ENCODE assay signal across 10 mouse cellular contexts in genomic region chr3:98428928-98429525, GRCm38 (mm10). TPM values are rescaled to one million over a fixed set of nuclear protein-coding genes. Genes with fewer than 3 reads are reported as not detected.
DNase-seq lines count a peak whose midpoint lies in the region; ATAC-seq lines count a peak whose summit lies in the region.
"Had no signal": no experiment of that assay in that cellular context is flagged by ENCODE, and none has a peak within 500 bp of the region (broad histone marks: within the 10 kb centered on the region; RNA-seq: fewer than 3 reads in every experiment).

No protein-coding gene starts in this region.

- no peak overlapping the region for H3K27ac ChIP-seq in midbrain, embryonic 11.5 days (ENCODE audit: low read depth, low read length)
- H3K27ac ChIP-seq in midbrain, embryonic 10.5 days (replicated peaks): no peak overlapping the region
- no peak overlapping the region for H3K27ac ChIP-seq in intestine, embryonic 15.5 days
- H3K27ac ChIP-seq in neural tube, embryonic 15.5 days (replicated peaks): no peak overlapping the region

- no peaks in the 10 kb centered on the region for H3K36me3 ChIP-seq in midbrain, embryonic 11.5 days (ENCODE audit: control insufficient read depth, insufficient read depth, low read length)
- H3K36me3 ChIP-seq in midbrain, embryonic 10.5 days: peaks cover 6% of the 10 kb centered on the region
- no peaks in the 10 kb centered on the region for H3K36me3 ChIP-seq in intestine, embryonic 15.5 days
- peaks cover 7% of the 10 kb centered on the region for H3K36me3 ChIP-seq in neural tube, embryonic 15.5 days

- DNase-seq in heart, adult 11 months: peak; percentile 73
- DNase-seq in heart, postnatal 25 days (ENCODE audit: low spot score): no peak
- DNase-seq in midbrain, embryonic 11.5 days (ENCODE audit: low spot score, missing footprints): peak; percentile 84
- DNase-seq in midbrain, embryonic 10.5 days (ENCODE audit: low spot score): no peak
- DNase-seq in frontal cortex, postnatal 10 days (ENCODE audit: low spot score in 2 of 2): no peak
- DNase-seq in yolk sac, embryonic 10.5 days (ENCODE audit: low spot score): no peak

- 15% methylated on average over 8 of the region's 8 CpGs for WGBS in midbrain, embryonic 11.5 days
- WGBS in midbrain, embryonic 10.5 days: 20% methylated on average over 8 of the region's 8 CpGs
- WGBS in intestine, embryonic 15.5 days: 50% methylated on average over 8 of the region's 8 CpGs
- 37% methylated on average over 8 of the region's 8 CpGs for WGBS in neural tube, embryonic 15.5 days

- intact Hi-C loops in heart, postnatal 25 days (cut with DNase I): no loop called here

- peaks cover 8% of the 10 kb centered on the region for H3K4me1 ChIP-seq in midbrain, embryonic 11.5 days (ENCODE audit: control insufficient read depth, insufficient read depth, low read length)
- peaks cover 29% of the 10 kb centered on the region for H3K4me1 ChIP-seq in midbrain, embryonic 10.5 days
- H3K4me1 ChIP-seq in intestine, embryonic 15.5 days (replicated peaks): peaks cover 20% of the 10 kb centered on the region
- peaks cover 27% of the 10 kb centered on the region for H3K4me1 ChIP-seq in neural tube, embryonic 15.5 days

- no peaks in the 10 kb centered on the region for H3K9me3 ChIP-seq in midbrain, embryonic 11.5 days (ENCODE audit: control insufficient read depth, low read length)
- no peaks in the 10 kb centered on the region for H3K9me3 ChIP-seq in midbrain, embryonic 10.5 days (replicated peaks)
- no peaks in the 10 kb centered on the region for H3K9me3 ChIP-seq in intestine, embryonic 15.5 days
- no peaks in the 10 kb centered on the region for H3K9me3 ChIP-seq in neural tube, embryonic 15.5 days (replicated peaks)

- H3K9ac ChIP-seq in midbrain, embryonic 11.5 days (ENCODE audit: low read length): no peak overlapping the region
- H3K9ac ChIP-seq in intestine, embryonic 15.5 days: no peak overlapping the region
- no peak overlapping the region for H3K9ac ChIP-seq in neural tube, embryonic 15.5 days (replicated peaks)

- H3K27me3 ChIP-seq in midbrain, embryonic 11.5 days (ENCODE audit: control insufficient read depth, insufficient read depth, low read length): peaks cover 27% of the 10 kb centered on the region
- peaks cover 57% of the 10 kb centered on the region for H3K27me3 ChIP-seq in midbrain, embryonic 10.5 days (ENCODE audit: low read depth, poor library complexity, severe bottlenecking)
- peaks cover 6% of the 10 kb centered on the region for H3K27me3 ChIP-seq in intestine, embryonic 15.5 days (replicated peaks)
- H3K27me3 ChIP-seq in neural tube, embryonic 15.5 days (replicated peaks): peaks cover 20% of the 10 kb centered on the region

- no peak overlapping the region for H3K4me3 ChIP-seq in midbrain, embryonic 11.5 days (ENCODE audit: low read depth, low read length)
- no peak overlapping the region for H3K4me3 ChIP-seq in midbrain, embryonic 10.5 days
- 0 out of 2 replicates have a peak overlapping the region, but pooled peaks have one; percentile 63 for H3K4me3 ChIP-seq in intestine, embryonic 15.5 days (replicated peaks)
- peak overlapping the region; percentile 60; the same call in 1 of the 2 replicates for H3K4me3 ChIP-seq in neural tube, embryonic 15.5 days (replicated peaks)

- no peak overlapping the region for H3K4me2 ChIP-seq in midbrain, embryonic 11.5 days
- peak overlapping the region; percentile 94 for H3K4me2 ChIP-seq in intestine, embryonic 15.5 days (replicated peaks)
- peak overlapping the region; percentile 87 for H3K4me2 ChIP-seq in neural tube, embryonic 15.5 days

- no peak for ATAC-seq in midbrain, embryonic 11.5 days (ENCODE audit: low FRiP score)
- no peak for ATAC-seq in intestine, embryonic 15.5 days
- no peak for ATAC-seq in neural tube, embryonic 15.5 days (ENCODE audit: low FRiP score)

RNA-seq across cellular contexts. Expression of gene Gm4450, which starts 27.9 kb away (rescaled TPM):
- total RNA-seq in heart, postnatal 25 days (2021): not detected
- polyA plus RNA-seq in midbrain, embryonic 11.5 days (2014; fragmentation: Nextera tagmentation; extraction: Ambion mirVana): 0.10 TPM in 1 of 2 replicates, not detected in the other
- polyA plus RNA-seq in midbrain, embryonic 10.5 days (2016; fragmentation: Nextera tagmentation; extraction: Ambion mirVana): not detected in 2 replicates
- not detected in 2 replicates for polyA plus RNA-seq in intestine, embryonic 15.5 days (2015; fragmentation: Nextera tagmentation; extraction: Ambion mirVana)
- not detected in 2 replicates for polyA plus RNA-seq in neural tube, embryonic 15.5 days (2015; fragmentation: Nextera tagmentation; extraction: Ambion mirVana)
- total RNA-seq: gastrocnemius, postnatal 4 days; left cerebral cortex, postnatal 14 days had no signal

RNA-seq across cellular contexts. Expression of gene Zfp697, which starts 46.8 kb away (rescaled TPM):
- total RNA-seq in heart, postnatal 25 days (2021): 1 to 10 TPM; 5.6 to 6.8 TPM
- polyA plus RNA-seq in midbrain, embryonic 11.5 days (2014; fragmentation: Nextera tagmentation; extraction: Ambion mirVana): 9.5 and 10.2 TPM in 2 replicates
- 6.8 and 8.3 TPM in 2 replicates for polyA plus RNA-seq in midbrain, embryonic 10.5 days (2016; fragmentation: Nextera tagmentation; extraction: Ambion mirVana)
- 7.1 and 7.2 TPM in 2 replicates for polyA plus RNA-seq in intestine, embryonic 15.5 days (2015; fragmentation: Nextera tagmentation; extraction: Ambion mirVana)
- 15.8 and 17.0 TPM in 2 replicates for polyA plus RNA-seq in neural tube, embryonic 15.5 days (2015; fragmentation: Nextera tagmentation; extraction: Ambion mirVana)

Comparison
In these comparisons a context has a peak if more than half of its experiments do, and no peak if none do; other contexts are left out.
1. DNase-seq: peak in heart, adult 11 months (single experiment) and midbrain, embryonic 11.5 days (single experiment); none in heart, postnatal 25 days (single experiment), midbrain, embryonic 10.5 days (single experiment), frontal cortex, postnatal 10 days (0 of 2) and yolk sac, embryonic 10.5 days (single experiment).
2. H3K4me3 ChIP-seq: peak in intestine, embryonic 15.5 days (single experiment) and neural tube, embryonic 15.5 days (single experiment); none in midbrain, embryonic 11.5 days (single experiment) and midbrain, embryonic 10.5 days (single experiment).